Mouse (Mus musculus): ENCODE data around the gene Sox30. TPM values are rescaled to one million over a fixed set of nuclear protein-coding genes. Genes with fewer than 3 reads are reported as not detected.

Gene Sox30
- total RNA-seq (2021) = under 1 TPM; 0.18 to 0.29 TPM
- long read RNA-seq = 0 reads

- peak; percentile 50 to 63 for DNase-seq (ENCODE audit: low spot score in 2 of 2)
Measured at GRCm38 (mm10) chr11:45979946-45980892, at the start of gene Sox30. Sox30 (plus strand) TSS chr11:45980310.

GRCm38 (mm10) chr11:45932771-45933170, 47.3 kb upstream of the Sox30 start:
- no peak for DNase-seq (ENCODE audit: low spot score in 2 of 2)

GRCm38 (mm10) chr11:45937478-45937877, 42.6 kb upstream of the Sox30 start:
- no peak for DNase-seq (ENCODE audit: low spot score in 2 of 2)

DNA sequence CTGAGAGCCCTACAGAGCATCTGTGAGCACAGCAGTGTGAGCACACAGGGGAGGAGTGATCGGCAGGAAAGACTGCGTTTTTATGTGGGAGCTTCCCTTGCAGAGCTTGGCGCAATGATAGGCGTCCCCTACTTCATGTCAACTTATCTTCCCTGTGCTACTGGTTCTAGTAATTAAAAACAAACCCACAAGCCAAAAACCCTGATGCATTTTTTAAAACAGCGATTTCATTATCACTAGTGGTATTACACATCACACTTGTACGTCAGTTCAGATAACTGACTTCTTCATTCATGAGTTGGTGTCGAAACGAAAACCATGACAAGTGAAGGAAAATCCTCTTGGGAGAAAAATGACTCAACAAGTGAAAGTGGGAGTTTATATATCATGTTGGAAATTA, 41.2 kb upstream of the Sox30 start:
- DNase-seq (ENCODE audit: low spot score in 2 of 2) = no peak

DNA sequence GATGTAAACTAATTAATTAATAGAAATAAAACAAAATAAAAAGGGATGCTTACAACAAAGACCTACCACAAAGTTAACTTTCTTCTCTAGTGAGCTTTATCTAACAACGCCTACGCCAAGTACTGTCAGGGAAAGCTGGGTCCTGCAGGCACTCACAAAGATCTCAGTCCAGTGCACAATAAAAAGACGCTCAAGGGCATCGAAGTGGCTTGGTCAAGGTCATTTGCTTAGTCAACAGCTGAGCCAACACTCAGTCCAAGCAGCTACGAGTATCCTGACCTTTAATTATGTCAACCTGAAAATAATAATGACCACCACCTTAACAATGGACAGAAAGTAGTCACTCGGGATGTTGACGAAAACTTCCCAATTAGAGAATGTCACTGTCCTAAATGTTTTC, 37.8 kb upstream of the Sox30 start:
- no peak for DNase-seq (ENCODE audit: low spot score in 2 of 2)

DNA sequence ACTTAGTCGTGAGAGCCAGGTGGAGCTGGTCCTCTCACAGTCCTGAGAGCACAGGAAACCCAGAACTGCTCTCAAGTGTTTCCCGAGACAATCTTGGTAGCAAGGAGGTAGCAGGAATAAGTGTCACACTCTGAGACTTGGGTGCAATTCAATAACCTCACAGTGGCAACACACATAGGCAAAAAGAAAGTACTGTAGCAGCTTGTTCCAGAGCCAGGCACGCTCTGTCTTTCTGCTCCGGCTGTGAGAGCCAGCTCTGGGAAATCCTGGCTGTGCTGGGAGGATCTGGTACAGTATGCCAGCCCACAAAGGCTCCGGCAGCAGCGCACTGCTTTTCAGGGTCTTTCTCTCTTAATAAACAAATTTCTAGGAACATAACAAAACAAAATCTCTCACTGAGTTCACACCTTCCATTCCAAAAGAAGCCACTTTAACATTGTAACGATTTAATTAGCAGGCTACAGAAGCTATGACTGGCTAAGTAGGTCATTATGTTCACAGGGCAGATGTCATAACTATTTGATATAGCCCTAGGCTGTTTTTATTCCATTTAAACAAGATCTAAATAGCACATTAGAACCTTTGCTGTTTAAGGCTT, 36.9 kb upstream of the Sox30 start:
- peak; percentile 54 to 62 for DNase-seq (ENCODE audit: low spot score in 2 of 2)

DNA sequence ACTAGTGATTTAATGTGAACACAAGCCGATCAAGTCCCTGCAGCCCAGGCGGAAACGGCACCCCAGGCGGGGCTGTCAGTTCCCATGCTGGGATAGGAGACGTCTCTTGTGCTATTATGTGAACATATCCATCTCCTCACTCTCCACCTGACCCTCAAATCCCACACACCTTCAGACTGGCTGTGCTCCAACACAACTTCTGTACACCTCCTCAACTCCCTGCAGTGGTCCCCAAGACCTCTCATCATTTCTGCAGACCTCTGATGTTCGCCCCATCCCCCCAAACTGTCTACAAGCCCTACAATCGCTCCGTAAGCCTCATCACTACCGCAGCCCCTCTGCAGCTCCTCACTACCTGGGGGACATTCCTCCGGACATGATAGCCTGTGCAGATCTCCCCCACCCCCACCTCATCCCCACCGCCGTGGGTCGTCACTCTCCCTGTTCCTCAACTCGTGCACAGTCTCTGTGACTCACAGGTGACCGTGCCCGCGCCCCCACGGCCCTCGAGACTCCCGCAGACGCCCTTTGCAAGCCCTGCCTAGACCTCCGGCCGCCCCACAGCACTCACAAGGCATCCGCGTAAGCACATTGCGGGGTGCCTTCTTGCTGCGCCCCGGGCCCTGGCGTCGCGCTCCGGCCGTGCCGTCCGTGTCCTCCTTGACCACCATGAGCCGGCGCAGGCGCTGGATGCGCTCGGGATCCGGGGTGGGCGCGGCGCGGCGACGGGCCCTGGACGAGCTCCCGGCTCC, 36.0 kb upstream of the Sox30 start:
- DNase-seq (ENCODE audit: low spot score in 2 of 2) = peak; percentile 26 to 39

DNA sequence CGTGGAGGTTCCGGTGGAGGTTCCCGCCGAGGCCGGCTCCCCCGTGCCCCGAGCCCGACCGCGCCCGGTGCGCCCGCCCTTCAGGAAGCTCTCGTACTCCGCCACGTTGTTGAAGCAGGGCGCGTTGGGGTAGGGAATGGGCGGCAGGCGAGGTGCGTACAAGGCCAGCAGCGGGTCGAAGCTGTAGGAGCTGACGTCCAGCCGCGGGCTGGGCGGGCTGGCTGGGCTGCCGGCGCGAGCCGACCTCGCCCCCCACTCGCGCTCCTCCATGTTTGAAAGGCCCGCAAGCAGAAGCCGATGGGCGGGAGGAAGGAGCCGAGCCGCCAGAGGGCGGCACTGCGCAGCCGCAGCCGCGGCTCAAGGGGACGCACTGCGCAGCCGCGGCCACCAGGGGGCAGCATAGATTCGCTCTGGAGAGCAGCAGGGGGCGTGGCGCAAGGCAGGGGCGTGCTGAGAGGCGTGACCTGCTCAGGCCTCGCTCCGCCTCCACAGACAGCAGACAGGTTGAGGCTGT, 35.4 kb upstream of the Sox30 start, which contains the start of gene Lsm11:
Lsm11 (minus strand) TSS at position 293 of the 514 bp plus-strand sequence.
- peak; percentile 100 for DNase-seq (ENCODE audit: low spot score in 2 of 2)

- DNase-seq (ENCODE audit: low spot score in 2 of 2) = no peak
Measured at GRCm38 (mm10) chr11:45946796-45947195, 33.3 kb upstream of the Sox30 start.

- no peak for DNase-seq (ENCODE audit: low spot score in 2 of 2)
Measured at GRCm38 (mm10) chr11:45947491-45947890, 32.6 kb upstream of the Sox30 start.

DNA sequence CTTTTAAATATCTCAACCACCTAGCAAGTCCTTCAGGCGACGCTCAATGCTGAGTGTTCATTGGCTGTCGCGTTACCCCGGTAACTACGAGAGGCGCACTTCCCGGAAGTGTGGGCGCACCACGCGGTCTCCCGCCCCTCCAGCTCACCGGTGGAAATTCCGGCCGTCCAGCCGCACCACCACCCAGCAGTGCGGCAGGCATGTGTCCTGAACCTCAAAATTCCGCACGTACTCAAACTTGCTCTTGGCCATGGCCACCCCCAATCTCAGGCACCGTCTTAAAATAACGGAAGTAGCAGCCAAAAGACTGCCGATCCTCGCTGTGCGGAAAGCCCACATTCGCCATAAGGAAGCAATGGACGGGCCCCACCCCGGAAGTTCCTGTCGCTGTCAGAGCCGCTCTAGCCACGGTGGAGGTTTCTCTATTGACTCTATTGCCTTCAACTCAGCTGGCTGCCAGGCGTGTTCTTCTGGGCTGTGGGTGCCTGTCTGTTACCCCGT, 24.9 kb upstream of the Sox30 start, which contains the start of gene Thg1l:
Thg1l (minus strand) TSS at position 368 of the 501 bp plus-strand sequence.
- DNase-seq (ENCODE audit: low spot score in 2 of 2) = peak; percentile 87 to 88

- DNase-seq (ENCODE audit: low spot score in 2 of 2) = no peak
Measured at GRCm38 (mm10) chr11:45959598-45959997, 20.5 kb upstream of the Sox30 start.

DNA sequence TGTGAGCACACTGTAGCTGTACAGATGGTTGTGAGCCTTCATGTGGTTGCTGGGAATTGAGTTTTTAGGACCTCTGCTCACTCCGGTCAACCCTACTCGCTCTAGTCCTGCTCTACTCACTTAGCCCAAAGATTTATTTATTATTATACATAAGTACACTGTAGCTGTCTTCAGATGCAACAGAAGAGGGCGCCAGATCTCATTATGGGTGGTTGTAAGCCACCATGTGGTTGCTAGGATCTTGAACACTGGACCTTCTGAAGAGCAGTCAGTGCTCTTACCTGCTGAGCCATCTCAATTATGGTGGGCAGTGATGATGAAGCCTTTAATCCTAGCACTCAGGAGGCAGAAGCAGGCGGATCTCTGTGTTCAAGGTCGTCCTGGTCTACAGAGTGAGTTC, 20.1 kb upstream of the Sox30 start:
- DNase-seq (ENCODE audit: low spot score in 2 of 2) = no peak

DNA sequence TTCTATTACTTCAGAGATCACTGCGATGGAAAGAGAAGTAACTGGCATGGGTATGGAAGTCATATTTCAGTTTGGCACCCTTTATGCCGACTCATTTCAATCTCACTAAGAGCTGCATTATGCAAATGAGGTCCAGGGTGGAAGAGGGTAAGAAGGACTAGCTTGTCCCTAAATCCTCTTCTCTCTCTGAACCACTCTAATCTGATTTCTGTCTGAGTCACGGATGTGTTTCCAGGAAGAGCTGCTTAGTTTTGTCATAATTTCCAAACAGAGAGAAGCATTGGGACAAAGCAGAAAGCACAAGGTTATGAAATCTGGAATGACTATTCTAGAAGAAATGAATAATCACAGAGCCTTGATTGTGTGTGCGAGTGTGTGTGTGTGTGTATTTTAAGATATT, 13.2 kb upstream of the Sox30 start:
- no peak for DNase-seq (ENCODE audit: low spot score in 2 of 2)

- no peak for DNase-seq (ENCODE audit: low spot score in 2 of 2)
Measured at GRCm38 (mm10) chr11:45968466-45968865, 11.6 kb upstream of the Sox30 start.

DNA sequence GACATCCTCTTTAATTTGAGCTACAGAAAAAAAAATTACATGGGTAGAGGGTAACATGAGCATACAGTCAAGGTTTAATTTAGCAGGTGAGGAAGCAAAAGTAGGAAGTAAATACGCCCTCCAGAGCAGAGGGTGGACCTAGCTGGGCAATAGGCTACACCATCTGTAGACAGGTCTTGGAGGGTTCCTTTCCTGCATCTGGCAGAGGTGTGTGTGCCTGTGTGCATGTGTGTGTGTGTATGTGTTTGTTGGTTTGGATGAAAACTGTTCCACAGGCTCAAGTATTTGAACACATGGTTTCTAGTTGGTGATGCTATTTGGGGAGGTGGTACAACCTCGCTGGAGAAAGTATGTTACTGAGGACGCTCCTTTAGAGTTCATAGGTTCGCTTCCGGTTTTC, 6.5 kb upstream of the Sox30 start:
- DNase-seq (ENCODE audit: low spot score in 2 of 2) = no peak

- DNase-seq (ENCODE audit: low spot score in 2 of 2) = no peak
Measured at GRCm38 (mm10) chr11:45974466-45974865, 5.6 kb upstream of the Sox30 start.

- DNase-seq (ENCODE audit: low spot score in 2 of 2) = no peak
Measured at GRCm38 (mm10) chr11:45976061-45976460, 4.0 kb upstream of the Sox30 start.

GRCm38 (mm10) chr11:45980893-45981253, 763 bp downstream of the Sox30 start:
- no peak for DNase-seq (ENCODE audit: low spot score in 2 of 2)

DNA sequence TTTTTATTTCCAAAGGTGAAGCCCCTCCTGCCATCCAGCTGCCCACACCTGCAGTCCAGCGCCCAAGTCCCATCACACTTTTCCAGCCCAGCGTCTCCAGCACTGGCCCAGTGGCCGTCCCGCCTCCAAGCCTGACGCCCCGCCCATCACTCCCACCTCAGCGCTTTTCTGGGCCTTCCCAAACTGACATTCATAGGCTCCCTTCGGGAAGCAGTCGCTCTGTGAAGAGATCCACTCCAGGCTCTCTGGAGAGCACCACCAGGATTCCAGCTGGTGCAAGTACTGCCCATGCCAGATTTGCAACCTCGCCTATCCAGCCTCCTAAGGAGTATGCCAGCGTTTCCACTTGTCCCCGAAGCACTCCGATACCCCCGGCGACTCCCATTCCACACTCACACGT, 11.5 kb downstream of the Sox30 start:
- peak in 1 of 2 experiments; percentile 18 for DNase-seq (ENCODE audit: low spot score in 2 of 2)

- DNase-seq (ENCODE audit: low spot score in 2 of 2) = no peak
Measured at GRCm38 (mm10) chr11:45992087-45992486, 12.0 kb downstream of the Sox30 start.
